20 mouse cellular contexts compared by ENCODE assay signal in the genomic region with DNA sequence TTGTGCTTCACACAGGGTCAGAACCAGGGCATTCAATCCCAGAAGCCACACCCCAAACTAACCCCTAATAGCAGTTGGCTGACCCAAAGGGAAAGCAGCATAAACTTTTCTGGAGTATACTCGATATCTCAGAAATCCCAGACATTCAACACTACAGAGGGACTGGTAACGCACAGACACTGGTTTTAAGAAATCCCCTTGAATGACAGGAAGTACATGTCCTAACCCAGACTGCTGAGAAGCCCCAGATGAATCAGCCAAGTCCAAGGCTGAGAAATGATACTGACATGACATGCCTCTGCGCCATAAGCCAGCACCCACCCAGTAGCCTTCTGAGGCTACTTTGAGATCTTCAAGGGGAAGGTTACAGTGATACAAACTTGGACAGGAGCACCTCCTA. TPM values are rescaled to one million over a fixed set of nuclear protein-coding genes. Genes with fewer than 3 reads are reported as not detected.
A peak's percentile ranks its signal among the peaks of the same experiment; 100 is the strongest.
DNase-seq lines count a peak whose midpoint lies in the region; ATAC-seq lines count a peak whose summit lies in the region.
"Had no signal": no experiment of that assay in that cellular context is flagged by ENCODE, and none has a peak within 500 bp of the region (broad histone marks: within the 10 kb centered on the region; RNA-seq: fewer than 3 reads in every experiment).

No protein-coding gene starts in this region.

- no peak for ATAC-seq in intestine, embryonic 14.5 days (replicated peaks; ENCODE audit: low FRiP score, low TSS enrichment, low read depth)
- no peak for ATAC-seq in intestine, embryonic 16.5 days
- peak; percentile 66 for ATAC-seq in activated CD4-positive, CD25-positive, alpha-beta regulatory T cell, adult 4 months
- peak; percentile 78 for ATAC-seq in inflammation-experienced regulatory T-cells, adult 6 months
- no peak for ATAC-seq in megakaryocyte, adult 5-6 weeks (ENCODE audit: poor library complexity, severe bottlenecking)
- ATAC-seq: forebrain, embryonic 16.5 days; intestine, embryonic 15.5 days had no signal

- H3K4me3 ChIP-seq in intestine, embryonic 14.5 days (ENCODE audit: low read depth, low read length): no peak overlapping the region
- H3K4me3 ChIP-seq in intestine, embryonic 16.5 days (ENCODE audit: low read length): no peak overlapping the region
- H3K4me3 ChIP-seq: embryonic facial prominence, embryonic 13.5 days; forebrain, embryonic 12.5 days; heart, embryonic 13.5 days; hindbrain, embryonic 15.5 days; intestine, embryonic 15.5 days had no signal

- no peaks in the 10 kb centered on the region for H3K4me1 ChIP-seq in intestine, embryonic 14.5 days (replicated peaks; ENCODE audit: control insufficient read depth, insufficient read depth, low read length)
- H3K4me1 ChIP-seq in intestine, embryonic 16.5 days (ENCODE audit: control insufficient read depth, insufficient read depth, low read length): no peaks in the 10 kb centered on the region
- H3K4me1 ChIP-seq: embryonic facial prominence, embryonic 13.5 days; forebrain, embryonic 12.5 days; hindbrain, embryonic 15.5 days; intestine, embryonic 15.5 days had no signal

- WGBS in intestine, embryonic 14.5 days: 76% methylated on average over 3 of the region's 3 CpGs
- 75% methylated on average over 3 of the region's 3 CpGs for WGBS in intestine, embryonic 16.5 days

- peaks cover 12% of the 10 kb centered on the region; the same call in 1 of the 2 replicates for H3K36me3 ChIP-seq in intestine, embryonic 14.5 days (ENCODE audit: control insufficient read depth, insufficient read depth, low read length)
- H3K36me3 ChIP-seq in intestine, embryonic 16.5 days (ENCODE audit: control insufficient read depth, insufficient read depth, low read length): no peaks in the 10 kb centered on the region
- H3K36me3 ChIP-seq: forebrain, embryonic 12.5 days; hindbrain, embryonic 15.5 days; intestine, embryonic 15.5 days had no signal

- H3K27me3 ChIP-seq in intestine, embryonic 14.5 days (replicated peaks; ENCODE audit: control insufficient read depth, insufficient read depth, low read length): no peaks in the 10 kb centered on the region
- H3K27me3 ChIP-seq in intestine, embryonic 16.5 days (replicated peaks; ENCODE audit: control insufficient read depth, insufficient read depth, low read length): no peaks in the 10 kb centered on the region
- H3K27me3 ChIP-seq: embryonic facial prominence, embryonic 13.5 days; forebrain, embryonic 12.5 days; heart, embryonic 13.5 days; hindbrain, embryonic 15.5 days; intestine, embryonic 15.5 days had no signal

- H3K27ac ChIP-seq in intestine, embryonic 14.5 days (ENCODE audit: low read depth): no peak overlapping the region
- no peak overlapping the region for H3K27ac ChIP-seq in intestine, embryonic 16.5 days (ENCODE audit: low read length)
- H3K27ac ChIP-seq: embryonic facial prominence, embryonic 13.5 days; forebrain, embryonic 12.5 days; heart, embryonic 13.5 days; hindbrain, embryonic 15.5 days; intestine, embryonic 15.5 days had no signal

- no peaks in the 10 kb centered on the region for H3K9me3 ChIP-seq in intestine, embryonic 14.5 days (ENCODE audit: control insufficient read depth, low read length)
- no peaks in the 10 kb centered on the region for H3K9me3 ChIP-seq in intestine, embryonic 16.5 days (ENCODE audit: control insufficient read depth, low read length)
- H3K9me3 ChIP-seq: embryonic facial prominence, embryonic 13.5 days; forebrain, embryonic 12.5 days; G1E; heart, embryonic 13.5 days; hindbrain, embryonic 15.5 days; intestine, embryonic 15.5 days had no signal

- DNase-seq in intestine, embryonic 14.5 days (ENCODE audit: low spot score): peak; percentile 16
- DNase-seq in CD4-positive, CD25-positive, alpha-beta regulatory T cell, adult 2 months (ENCODE audit: low read depth, low spot score): peak; percentile 46
- no peak for DNase-seq in embryo, embryonic 10.5 days (ENCODE audit: low spot score)
- DNase-seq: adrenal gland, postnatal 14 days; cerebellum, adult 11 months; cerebellum, adult 9-10 months; cerebellum, postnatal 25 days; gastrocnemius, postnatal 14 days; heart, postnatal 36 days had no signal

- no peak overlapping the region for H3K4me2 ChIP-seq in intestine, embryonic 14.5 days (ENCODE audit: low read length)
- H3K4me2 ChIP-seq in intestine, embryonic 16.5 days (ENCODE audit: low read depth, low read length): no peak overlapping the region
- H3K4me2 ChIP-seq: embryonic facial prominence, embryonic 13.5 days; forebrain, embryonic 12.5 days; heart, embryonic 13.5 days; hindbrain, embryonic 15.5 days; intestine, embryonic 15.5 days had no signal

- H3K9ac ChIP-seq in intestine, embryonic 14.5 days (ENCODE audit: low read length): no peak overlapping the region
- H3K9ac ChIP-seq in intestine, embryonic 16.5 days (ENCODE audit: low read depth, low read length): no peak overlapping the region
- H3K9ac ChIP-seq: embryonic facial prominence, embryonic 13.5 days; forebrain, embryonic 12.5 days; heart, embryonic 13.5 days; hindbrain, embryonic 15.5 days; intestine, embryonic 15.5 days had no signal

RNA-seq across cellular contexts. Expression of a gene that starts 12.2 kb away (rescaled TPM):
- 12.9 and 19.4 TPM in 2 replicates for polyA plus RNA-seq in intestine, embryonic 14.5 days (2014; fragmentation: Nextera tagmentation; extraction: Ambion mirVana)
- 15.8 and 17.1 TPM in 2 replicates for polyA plus RNA-seq in intestine, embryonic 16.5 days (2015; fragmentation: Nextera tagmentation; extraction: Ambion mirVana)
- 10 to 100 TPM; 23.4 to 24.8 TPM for polyA plus RNA-seq in activated CD4-positive, CD25-positive, alpha-beta regulatory T cell, adult 4 months (2017; shearing (Covaris generic))
- 10 to 100 TPM; 19.0 to 32.4 (median 27.2) TPM for polyA plus RNA-seq in inflammation-experienced regulatory T-cells, adult 6 months (2017; shearing (Covaris generic))
- 10.9 and 12.1 TPM in 2 replicates for total RNA-seq in megakaryocyte, adult 5-6 weeks (2015)
- total RNA-seq in megakaryocyte, adult 5-6 weeks (2017): 34.4 and 41.3 TPM in 2 replicates

RNA-seq across cellular contexts. Expression of a gene that starts 24.1 kb away (rescaled TPM):
- 5.7 and 7.7 TPM in 2 replicates for polyA plus RNA-seq in intestine, embryonic 14.5 days (2014; fragmentation: Nextera tagmentation; extraction: Ambion mirVana)
- 3.4 and 3.7 TPM in 2 replicates for polyA plus RNA-seq in intestine, embryonic 16.5 days (2015; fragmentation: Nextera tagmentation; extraction: Ambion mirVana)
- 1 to 10 TPM; 4.0 to 9.6 TPM for polyA plus RNA-seq in activated CD4-positive, CD25-positive, alpha-beta regulatory T cell, adult 4 months (2017; shearing (Covaris generic))
- polyA plus RNA-seq in inflammation-experienced regulatory T-cells, adult 6 months (2017; shearing (Covaris generic)): 10 to 100 TPM in 2 of 3 experiments, 1 to 10 TPM in 1; 4.0 to 15.0 (median 10.2) TPM
- 34.7 and 38.5 TPM in 2 replicates for total RNA-seq in megakaryocyte, adult 5-6 weeks (2015)
- 48.1 and 60.7 TPM in 2 replicates for total RNA-seq in megakaryocyte, adult 5-6 weeks (2017)

Comparison
In these comparisons a context has a peak if more than half of its experiments do, and no peak if none do; other contexts are left out.
1. ATAC-seq: peak in activated CD4-positive, CD25-positive, alpha-beta regulatory T cell, adult 4 months (single experiment) and inflammation-experienced regulatory T-cells, adult 6 months (single experiment); none in intestine, embryonic 14.5 days (single experiment), intestine, embryonic 16.5 days (single experiment) and megakaryocyte, adult 5-6 weeks (single experiment).